Mouse (Mus musculus): ENCODE measurements around the gene Cyb5d1. TPM values are rescaled to one million over a fixed set of nuclear protein-coding genes. Genes with fewer than 3 reads are reported as not detected.

Gene Cyb5d1
- total and polyA plus RNA-seq, 3 experiments, result 28.4 to 29.5 (median 29.3) TPM

- H3K27ac ChIP-seq (ENCODE audit: insufficient read depth, low read depth), result peak overlapping the region; percentile 92
- dilution Hi-C loops (cut with MboI; ENCODE audit: extremely low pct_ligation_motif_present, extremely low pct_unique_long_range_greater_than_20kb, low sequenced_read_pairs) (no loop called here), in situ Hi-C loops (cut with MboI; ENCODE audit: low pct_ligation_motif_present, low pct_unique_long_range_greater_than_20kb, low sequenced_read_pairs) (no loop called here)
- H3K4me2 ChIP-seq (ENCODE audit: insufficient read depth, low read depth, poor library complexity, severe bottlenecking), result peak overlapping the region; percentile 80; the same call in 1 of the 2 replicates
- H3K4me3 ChIP-seq (replicated peaks in 1 of 3; ENCODE audit: low read depth in 2 of 3, low read length in 2 of 3, poor library complexity in 1 of 3), result no peak overlapping the region
- TF ChIP-seq POLR2AphosphoS2 (IDR thresholded peaks at IDR 0.05; ENCODE audit: low read depth, low read length) (no peak), ZC3H11A (IDR thresholded peaks at IDR 0.05; ENCODE audit: low read depth, low read length) (no peak), NRF1 (IDR thresholded peaks at IDR 0.05; ENCODE audit: low read depth, low read length) (no peak), SIN3A (IDR thresholded peaks at IDR 0.05; ENCODE audit: low read length) (no peak), ELF1 (IDR thresholded peaks at IDR 0.05; ENCODE audit: low read depth, low read length) (no peak)
- H3K9ac ChIP-seq (ENCODE audit: insufficient read depth, low read depth), result peak overlapping the region; percentile 90
- H3K27me3 ChIP-seq (replicated peaks), result peaks cover 16% of the 10 kb centered on the region
- H3K9me3 ChIP-seq (replicated peaks; ENCODE audit: low read length), result no peaks in the 10 kb centered on the region
- H3K36me3 ChIP-seq (replicated peaks in 1 of 2; ENCODE audit: control insufficient read depth in 1 of 2, insufficient read depth in 1 of 2, low read length in 1 of 2), result peaks cover 0 to 5% of the 10 kb centered on the region in 2 experiments
- H3K4me1 ChIP-seq (ENCODE audit: control insufficient read depth in 1 of 2, insufficient read depth in 2 of 2), result peaks cover 42 to 66% of the 10 kb centered on the region in 2 experiments
- peaks cover 7% of the 10 kb centered on the region; the same call in 1 of the 2 replicates for H3K79me2 ChIP-seq (replicated peaks; ENCODE audit: control insufficient read depth, extremely low read depth, insufficient read depth, poor library complexity, severe bottlenecking)
- no peak for DNase-seq (ENCODE audit: extremely low read depth)
These were observed 17.1 kb upstream of the Cyb5d1 start for GRCm38 (mm10) chr11:69412548-69412947.

- Histone ChIP-seq H3K4me3 (replicated peaks in 1 of 3; ENCODE audit: low read depth in 2 of 3, low read length in 2 of 3, poor library complexity in 1 of 3) (peak overlapping the region; percentile 60 to 73 (median 67)), H3K27me3 (replicated peaks) (peaks cover 7% of the 10 kb centered on the region), H3K4me2 (ENCODE audit: insufficient read depth, low read depth, poor library complexity, severe bottlenecking) (peak overlapping the region; percentile 80), H3K79me2 (replicated peaks; ENCODE audit: control insufficient read depth, extremely low read depth, insufficient read depth, poor library complexity, severe bottlenecking) (peaks cover 7% of the 10 kb centered on the region; the same call in 1 of the 2 replicates), H3K4me1 (ENCODE audit: control insufficient read depth in 1 of 2, insufficient read depth in 2 of 2) (peaks cover 35 to 59% of the 10 kb centered on the region in 2 experiments), H3K9me3 (replicated peaks; ENCODE audit: low read length) (no peaks in the 10 kb centered on the region), H3K36me3 (replicated peaks in 1 of 2; ENCODE audit: control insufficient read depth in 1 of 2, insufficient read depth in 1 of 2, low read length in 1 of 2) (peaks cover 8 to 14% of the 10 kb centered on the region in 2 experiments), H3K27ac (ENCODE audit: insufficient read depth, low read depth) (peak overlapping the region; percentile 96), H3K9ac (ENCODE audit: insufficient read depth, low read depth) (peak overlapping the region; percentile 90)
- dilution Hi-C loops (cut with MboI; ENCODE audit: extremely low pct_ligation_motif_present, extremely low pct_unique_long_range_greater_than_20kb, low sequenced_read_pairs), result no loop called here
- in situ Hi-C loops (cut with MboI; ENCODE audit: low pct_ligation_motif_present, low pct_unique_long_range_greater_than_20kb, low sequenced_read_pairs), result no loop called here
- DNase-seq (ENCODE audit: extremely low read depth), result peak; percentile 80
- TF ChIP-seq NELFE (IDR thresholded peaks at IDR 0.05; ENCODE audit: low read depth, low read length) (no peak; the same call in 1 of the 2 replicates), TBP (conservative IDR thresholded peaks at IDR 0.05; ENCODE audit: low read depth, low read length) (no peak), SIN3A (IDR thresholded peaks at IDR 0.05; ENCODE audit: low read length) (peak; percentile 72; the same call in 1 of the 2 replicates), ZC3H11A (IDR thresholded peaks at IDR 0.05; ENCODE audit: low read depth, low read length) (no peak), IRF4 (IDR thresholded peaks at IDR 0.05; ENCODE audit: low read depth, low read length) (peak; percentile 37; the same call in 1 of the 2 replicates), UBTF (IDR thresholded peaks at IDR 0.05; ENCODE audit: low read depth, low read length) (no peak), HCFC1 (IDR thresholded peaks at IDR 0.05; ENCODE audit: low read depth, low read length) (no peak), JUND (conservative IDR thresholded peaks at IDR 0.05; ENCODE audit: low read depth, low read length) (no peak), ZNF384 (IDR thresholded peaks at IDR 0.05; ENCODE audit: low read depth, low read length) (no peak), MAZ (IDR thresholded peaks at IDR 0.05; ENCODE audit: low read depth, low read length) (no peak), ETS1 (conservative IDR thresholded peaks at IDR 0.05; ENCODE audit: low read depth, low read length) (peak; percentile 84), MAFK (IDR thresholded peaks at IDR 0.05; ENCODE audit: insufficient replicate concordance, low read length) (no peak), CHD1 (IDR thresholded peaks at IDR 0.05; ENCODE audit: low read depth, low read length) (no peak), POLR2AphosphoS2 (IDR thresholded peaks at IDR 0.05; ENCODE audit: low read depth, low read length) (no peak), USF1 (IDR thresholded peaks at IDR 0.05; ENCODE audit: low read depth, low read length) (peak; percentile 45), NRF1 (IDR thresholded peaks at IDR 0.05; ENCODE audit: low read depth, low read length) (peak; percentile 40; the same call in 1 of the 2 replicates), USF2 (conservative IDR thresholded peaks at IDR 0.05; ENCODE audit: low read depth, low read length) (peak; percentile 35), MEF2A (IDR thresholded peaks at IDR 0.05; ENCODE audit: borderline replicate concordance, low read depth, low read length) (no peak), GABPA (IDR thresholded peaks at IDR 0.05; ENCODE audit: insufficient replicate concordance, low read depth, low read length) (no peak), MYC (IDR thresholded peaks at IDR 0.05; ENCODE audit: low read depth, low read length) (0 out of 2 replicates have a peak, but pooled peaks have one; percentile 39), CTCF (conservative IDR thresholded peaks at IDR 0.05 in 1 of 2, IDR thresholded peaks at IDR 0.05 in 1 of 2; ENCODE audit: low read depth in 2 of 2, low read length in 2 of 2) (peak in 1 of 2 experiments; percentile 2; a peak in 1 of 4 replicates), E2F4 (IDR thresholded peaks at IDR 0.05; ENCODE audit: insufficient replicate concordance, low read depth, low read length) (no peak), MXI1 (IDR thresholded peaks at IDR 0.05; ENCODE audit: low read depth, low read length) (peak; percentile 35; the same call in 1 of the 2 replicates), ZMIZ1 (IDR thresholded peaks at IDR 0.05; ENCODE audit: low read depth, low read length) (no peak; the same call in 1 of the 2 replicates), RCOR1 (conservative IDR thresholded peaks at IDR 0.05; ENCODE audit: low read depth, low read length) (peak; percentile 78; the same call in 1 of the 2 replicates), TCF12 (IDR thresholded peaks at IDR 0.05; ENCODE audit: low read depth, low read length) (peak; percentile 23; the same call in 1 of the 2 replicates), SMC3 (IDR thresholded peaks at IDR 0.05; ENCODE audit: low read depth, low read length) (no peak), BHLHE40 (IDR thresholded peaks at IDR 0.05; ENCODE audit: low read depth, low read length) (peak; percentile 93)
These were observed 16.2 kb upstream of the Cyb5d1 start for GRCm38 (mm10) chr11:69411538-69412203.

Data from CH12.LX (cell line).